Mouse (Mus musculus) spleen, adult 2 months (tissue): ENCODE data around the gene Gm20458.

Experiments used
- CTCF ChIP-seq: fragments of 200-500 bp; IDR thresholded peaks from 2 replicates; pipeline ENCODE4 v1.5.1; 2011; ENCODE audit warnings: mild to moderate bottlenecking, inconsistent platforms; ENCODE audit not compliant: insufficient read depth, insufficient read length, insufficient replicate concordance; ENCODE audit errors: extremely low read depth
- POLR2A ChIP-seq: fragments of 200-500 bp; IDR thresholded peaks from 2 replicates; pipeline ENCODE4 v1.6.1; 2011; ENCODE audit warnings: low read depth, low read length, inconsistent platforms

DNA sequence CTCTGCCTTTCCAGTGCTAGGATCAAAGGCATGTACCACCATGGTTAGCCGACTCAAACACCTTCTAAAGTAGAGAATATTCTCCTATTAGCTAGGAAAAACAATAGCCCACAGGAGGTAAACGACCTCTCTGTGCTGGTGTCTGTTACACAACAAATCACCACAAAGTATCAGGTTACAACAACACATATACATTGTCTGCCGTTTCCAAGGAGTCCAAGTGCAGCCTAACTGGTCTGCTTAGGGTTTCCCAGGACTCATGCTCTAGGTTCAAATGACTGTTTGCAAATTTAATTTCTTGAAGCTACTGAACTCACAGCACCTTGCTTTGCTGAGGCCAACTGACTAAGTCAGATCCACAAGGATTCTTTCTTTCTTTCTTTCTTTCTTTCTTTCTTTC, 41.3 kb upstream of the Gm20458 start:
- TF ChIP-seq POLR2A (no peak), CTCF (no peak)
